Mouse (Mus musculus): ENCODE data around the gene Sipa1l2. TPM values are rescaled to one million over a fixed set of nuclear protein-coding genes. Genes with fewer than 3 reads are reported as not detected.

Sipa1l2 gene
- polyA plus RNA-seq, 1 experiment from 2014 or later, result 20.2 TPM

GRCm38 (mm10) chr8:125377704-125378103, 191.9 kb downstream of the Sipa1l2 start:
- Histone ChIP-seq H3K4me3 (replicated peaks) (no peak overlapping the region), H3K27me3 (no peaks in the 10 kb centered on the region), H3K4me2 (no peak overlapping the region), H3K4me1 (replicated peaks) (peaks cover 15% of the 10 kb centered on the region; the same call in 1 of the 2 replicates), H3K9ac (replicated peaks) (no peak overlapping the region), H3K27ac (no peak overlapping the region), H3K36me3 (no peaks in the 10 kb centered on the region), H3K9me3 (no peaks in the 10 kb centered on the region)
- WGBS, result 92% methylated on average over 3 of the region's 3 CpGs
- ATAC-seq (ENCODE audit: insufficient number of reproducible peaks, insufficient read depth, low FRiP score, low TSS enrichment, low read depth), result no peak

- 47% methylated on average over 6 of the region's 6 CpGs for WGBS
- Histone ChIP-seq H3K4me3 (replicated peaks) (no peak overlapping the region), H3K4me1 (replicated peaks) (peaks cover 15% of the 10 kb centered on the region; the same call in 1 of the 2 replicates), H3K27me3 (no peaks in the 10 kb centered on the region), H3K9me3 (no peaks in the 10 kb centered on the region), H3K9ac (replicated peaks) (no peak overlapping the region), H3K4me2 (no peak overlapping the region), H3K36me3 (no peaks in the 10 kb centered on the region), H3K27ac (no peak overlapping the region)
- ATAC-seq (ENCODE audit: insufficient number of reproducible peaks, insufficient read depth, low FRiP score, low TSS enrichment, low read depth), result no peak
These were observed 193.2 kb downstream of the Sipa1l2 start for GRCm38 (mm10) chr8:125376448-125376845.

GRCm38 (mm10) chr8:125375659-125376447, 193.8 kb downstream of the Sipa1l2 start:
- Histone ChIP-seq H3K27me3 (no peaks in the 10 kb centered on the region), H3K4me1 (replicated peaks) (peaks cover 15% of the 10 kb centered on the region; the same call in 1 of the 2 replicates), H3K9ac (replicated peaks) (no peak overlapping the region), H3K27ac (no peak overlapping the region), H3K36me3 (no peaks in the 10 kb centered on the region), H3K4me3 (replicated peaks) (no peak overlapping the region), H3K4me2 (no peak overlapping the region), H3K9me3 (no peaks in the 10 kb centered on the region)
- ATAC-seq (ENCODE audit: insufficient number of reproducible peaks, insufficient read depth, low FRiP score, low TSS enrichment, low read depth), result no peak
- 55% methylated on average over 8 of the region's 8 CpGs for WGBS

- no peak overlapping the region for H3K9ac ChIP-seq (replicated peaks)
- ATAC-seq (ENCODE audit: insufficient number of reproducible peaks, insufficient read depth, low FRiP score, low TSS enrichment, low read depth), result no peak
- 86% methylated on average over 4 of the region's 4 CpGs for WGBS
- no peak overlapping the region for H3K4me2 ChIP-seq
- no peaks in the 10 kb centered on the region for H3K36me3 ChIP-seq
- no peak overlapping the region for H3K27ac ChIP-seq
- 0 out of 2 replicates have a peak, but pooled peaks cover 4% of the 10 kb centered on the region for H3K27me3 ChIP-seq
- H3K9me3 ChIP-seq, result no peaks in the 10 kb centered on the region
- peaks cover 36% of the 10 kb centered on the region for H3K4me1 ChIP-seq (replicated peaks)
- H3K4me3 ChIP-seq (replicated peaks), result no peak overlapping the region
These were observed 197.0 kb downstream of the Sipa1l2 start for GRCm38 (mm10) chr8:125372596-125372995.

GRCm38 (mm10) chr8:125369491-125370236, 199.9 kb downstream of the Sipa1l2 start:
- 0 out of 2 replicates have a peak, but pooled peaks cover 4% of the 10 kb centered on the region for H3K27me3 ChIP-seq
- H3K4me1 ChIP-seq (replicated peaks), result peaks cover 21% of the 10 kb centered on the region
- no peak overlapping the region for H3K4me2 ChIP-seq
- no peak overlapping the region for H3K4me3 ChIP-seq (replicated peaks)
- peak; percentile 40; the same call in 1 of the 2 replicates for ATAC-seq (ENCODE audit: insufficient number of reproducible peaks, insufficient read depth, low FRiP score, low TSS enrichment, low read depth)
- H3K9me3 ChIP-seq, result no peaks in the 10 kb centered on the region
- 47% methylated on average over 8 of the region's 8 CpGs for WGBS
- H3K36me3 ChIP-seq, result no peaks in the 10 kb centered on the region
- H3K9ac ChIP-seq (replicated peaks), result no peak overlapping the region
- peak overlapping the region; percentile 66 for H3K27ac ChIP-seq

GRCm38 (mm10) chr8:125368341-125369035, 201.1 kb downstream of the Sipa1l2 start:
- ATAC-seq (ENCODE audit: insufficient number of reproducible peaks, insufficient read depth, low FRiP score, low TSS enrichment, low read depth), result no peak

More at GRCm38 (mm10) chr8:125368341-125369035, 201.1 kb downstream of the Sipa1l2 start:
- 0 out of 2 replicates have a peak, but pooled peaks cover 4% of the 10 kb centered on the region for H3K27me3 ChIP-seq
- H3K9ac ChIP-seq (replicated peaks), result no peak overlapping the region
- H3K9me3 ChIP-seq, result no peaks in the 10 kb centered on the region
- WGBS, result 41% methylated on average over 4 of the region's 4 CpGs
- H3K4me3 ChIP-seq (replicated peaks), result no peak overlapping the region
- no peaks in the 10 kb centered on the region for H3K36me3 ChIP-seq
- no peak overlapping the region for H3K4me2 ChIP-seq
- H3K4me1 ChIP-seq (replicated peaks), result peaks cover 21% of the 10 kb centered on the region
- no peak overlapping the region for H3K27ac ChIP-seq

Other genes starting within 250 kb of the Sipa1l2 start
- gene Map10, start 100.0 kb upstream of the Sipa1l2 start, polyA plus RNA-seq (2016; fragmentation: Nextera tagmentation; extraction: Ambion mirVana), result 8.2 TPM in 2 replicates
- 24.8 and 25.5 TPM in 2 replicates for gene Ntpcr, start 160.2 kb upstream of the Sipa1l2 start, polyA plus RNA-seq (2016; fragmentation: Nextera tagmentation; extraction: Ambion mirVana)